Mouse (Mus musculus) CH12.LX (cell line): ENCODE data around the gene C730034F03Rik. TPM values are rescaled to one million over a fixed set of nuclear protein-coding genes. Genes with fewer than 3 reads are reported as not detected.

Experiments
- DNase-seq: peaks from one replicate; pipeline ENCODE4 v3.0.0-alpha.2; 2013; ENCODE audit errors: extremely low read depth
- H3K27ac ChIP-seq: 2 replicates; pipeline ENCODE4 v1.5.1; 2012; ENCODE audit warnings: low read depth, mild to moderate bottlenecking, control low read depth, moderate library complexity; ENCODE audit not compliant: insufficient read depth
- H3K27me3 ChIP-seq: replicated peaks from 2 replicates; pipeline ENCODE3; 2012; ENCODE audit warnings: inconsistent platforms
- H3K36me3 ChIP-seq, 2 experiments: replicated peaks in 1 of 2; 2 replicates each; pipeline versions ENCODE3 to v1.6.1; 2012; ENCODE audit warnings: inconsistent platforms in 1 of 2, low read length in 1 of 2, mild to moderate bottlenecking in 1 of 2, mixed read lengths in 1 of 2, moderate library complexity in 1 of 2; ENCODE audit not compliant: control insufficient read depth in 1 of 2, insufficient read depth in 1 of 2
- H3K4me1 ChIP-seq, 2 experiments: 2 replicates each; pipeline ENCODE4 v1.6.1; 2012; ENCODE audit warnings: inconsistent platforms in 1 of 2, moderate library complexity in 1 of 2; ENCODE audit not compliant: insufficient read depth in 2 of 2, control insufficient read depth in 1 of 2
- H3K4me2 ChIP-seq: 2 replicates; pipeline ENCODE4 v1.6.1; 2012; ENCODE audit warnings: low read depth, mild to moderate bottlenecking, control low read depth; ENCODE audit not compliant: poor library complexity, insufficient read depth, severe bottlenecking
- H3K4me3 ChIP-seq, 3 experiments: fragments of 150-350 bp in 1 of 3; sonication (generic) in 1 of 3; replicated peaks in 1 of 3; 2 replicates each; pipeline versions ENCODE3 to v1.5.1; 2011 to 2012; ENCODE audit warnings: low read depth in 2 of 3, low read length in 2 of 3, mild to moderate bottlenecking in 2 of 3, moderate library complexity in 2 of 3, control low read depth in 1 of 3, improper control_type of control experiment in 1 of 3, inconsistent platforms in 1 of 3, mixed read lengths in 1 of 3; ENCODE audit not compliant: poor library complexity in 1 of 3
- H3K79me2 ChIP-seq: replicated peaks from 2 replicates; pipeline ENCODE4 v1.6.1; 2012; ENCODE audit warnings: mild to moderate bottlenecking, moderate library complexity; ENCODE audit not compliant: control insufficient read depth, poor library complexity, insufficient read depth, severe bottlenecking; ENCODE audit errors: extremely low read depth
- H3K9ac ChIP-seq: 2 replicates; pipeline ENCODE4 v1.6.1; 2012; ENCODE audit warnings: low read depth, mild to moderate bottlenecking, control low read depth, moderate library complexity; ENCODE audit not compliant: insufficient read depth
- H3K9me3 ChIP-seq: replicated peaks from 2 replicates; pipeline ENCODE3; 2012; ENCODE audit warnings: low read length, inconsistent platforms, mixed read lengths
- CHD2 ChIP-seq: IDR thresholded peaks from 2 replicates; pipeline ENCODE4 v1.6.1; 2011; ENCODE audit warnings: low read length, improper control_type of control experiment
- E2F4 ChIP-seq: IDR thresholded peaks from 2 replicates; pipeline ENCODE4 v1.6.1; 2011; ENCODE audit warnings: low read depth, low read length, improper control_type of control experiment; ENCODE audit not compliant: insufficient replicate concordance
- EP300 ChIP-seq: IDR thresholded peaks from 2 replicates; pipeline ENCODE4 v1.6.1; 2011; ENCODE audit warnings: low read length, improper control_type of control experiment
- ETS1 ChIP-seq: conservative IDR thresholded peaks from 2 replicates; pipeline ENCODE4 v1.6.1; 2012; ENCODE audit warnings: low read depth, mild to moderate bottlenecking, inconsistent platforms, low read length, improper control_type of control experiment, moderate library complexity
- IRF4 ChIP-seq: IDR thresholded peaks from 2 replicates; pipeline ENCODE4 v1.6.1; 2014; ENCODE audit warnings: low read depth, mild to moderate bottlenecking, inconsistent platforms, low read length, improper control_type of control experiment
- JUN ChIP-seq: IDR thresholded peaks from 2 replicates; pipeline ENCODE4 v1.6.1; 2011; ENCODE audit warnings: low read depth, mild to moderate bottlenecking, low read length, improper control_type of control experiment, moderate library complexity; ENCODE audit not compliant: insufficient read depth
- JUND ChIP-seq: conservative IDR thresholded peaks from 2 replicates; pipeline ENCODE4 v1.6.1; 2011; ENCODE audit warnings: low read depth, low read length, improper control_type of control experiment
- MAFK ChIP-seq: IDR thresholded peaks from 2 replicates; pipeline ENCODE4 v1.6.1; 2011; ENCODE audit warnings: low read length, improper control_type of control experiment; ENCODE audit not compliant: insufficient replicate concordance
- MAZ ChIP-seq: IDR thresholded peaks from 2 replicates; pipeline ENCODE4 v1.6.1; 2012; ENCODE audit warnings: low read depth, mild to moderate bottlenecking, inconsistent platforms, low read length, improper control_type of control experiment, moderate library complexity
- MXI1 ChIP-seq: IDR thresholded peaks from 2 replicates; pipeline ENCODE4 v1.6.1; 2011; ENCODE audit warnings: mild to moderate bottlenecking, low read depth, low read length, improper control_type of control experiment
- MYC ChIP-seq: IDR thresholded peaks from 2 replicates; pipeline ENCODE4 v1.6.1; 2011; ENCODE audit warnings: low read depth, mild to moderate bottlenecking, improper control_type of control experiment, low read length
- NELFE ChIP-seq: IDR thresholded peaks from 2 replicates; pipeline ENCODE4 v1.6.1; 2011; ENCODE audit warnings: low read depth, low read length, improper control_type of control experiment
- PAX5 ChIP-seq: IDR thresholded peaks from 2 replicates; pipeline ENCODE4 v1.6.1; 2012; ENCODE audit warnings: low read length, inconsistent platforms, mixed read lengths
- POLR2A ChIP-seq: IDR thresholded peaks from 2 replicates; pipeline ENCODE4 v1.6.1; 2011; ENCODE audit warnings: low read depth, mild to moderate bottlenecking, improper control_type of control experiment, low read length
- POLR2AphosphoS2 ChIP-seq: IDR thresholded peaks from 2 replicates; pipeline ENCODE4 v1.6.1; 2011; ENCODE audit warnings: low read depth, low read length, improper control_type of control experiment
- SIN3A ChIP-seq: IDR thresholded peaks from 2 replicates; pipeline ENCODE4 v1.6.1; 2012; ENCODE audit warnings: low read length, improper control_type of control experiment, inconsistent platforms
- TBP ChIP-seq: conservative IDR thresholded peaks from 2 replicates; pipeline ENCODE4 v1.6.1; 2011; ENCODE audit warnings: low read depth, low read length, improper control_type of control experiment
- TCF12 ChIP-seq: IDR thresholded peaks from 2 replicates; pipeline ENCODE4 v1.6.1; 2014; ENCODE audit warnings: low read depth, mild to moderate bottlenecking, inconsistent platforms, low read length, improper control_type of control experiment
- USF1 ChIP-seq: IDR thresholded peaks from 2 replicates; pipeline ENCODE4 v1.6.1; 2014; ENCODE audit warnings: low read depth, mild to moderate bottlenecking, inconsistent platforms, low read length, improper control_type of control experiment
- ZC3H11A ChIP-seq: IDR thresholded peaks from 2 replicates; pipeline ENCODE4 v1.6.1; 2012; ENCODE audit warnings: low read depth, mild to moderate bottlenecking, inconsistent platforms, low read length, improper control_type of control experiment
- ZKSCAN1 ChIP-seq: IDR thresholded peaks from 2 replicates; pipeline ENCODE4 v1.6.1; 2012; ENCODE audit warnings: low read depth, inconsistent platforms, low read length, improper control_type of control experiment, borderline replicate concordance
- ZMIZ1 ChIP-seq: IDR thresholded peaks from 2 replicates; pipeline ENCODE4 v1.6.1; 2012; ENCODE audit warnings: low read depth, mild to moderate bottlenecking, inconsistent platforms, low read length, improper control_type of control experiment
- ZNF384 ChIP-seq: IDR thresholded peaks from 2 replicates; pipeline ENCODE4 v1.6.1; 2012; ENCODE audit warnings: low read depth, low read length, improper control_type of control experiment, inconsistent platforms
- dilution Hi-C: fragments of 300-500 bp; cut with MboI; formaldehyde crosslinking; loops from 2 replicates; pipeline ENCODE4 v1.14.3; 2020; ENCODE audit warnings: low sequenced_read_pairs; ENCODE audit not compliant: extremely low pct_unique_long_range_greater_than_20kb, extremely low pct_ligation_motif_present
- in situ Hi-C: fragments of 300-500 bp; cut with MboI; formaldehyde crosslinking; loops from 3 replicates; pipeline ENCODE4 v1.14.3; 2019; ENCODE audit warnings: low sequenced_read_pairs, low pct_ligation_motif_present, low pct_unique_long_range_greater_than_20kb, mixed read lengths
- polyA plus RNA-seq: library from polyadenylated mRNA; unstranded; fragments of >175 nt; gene quantifications from 2 replicates; pipeline ENCODE4 v1.2.1, GENCODE M21; 2012; ENCODE audit warnings: low read depth; ENCODE audit not compliant: insufficient read length
- total RNA-seq, 2 experiments: library from RNA; depleted of rRNA; stranded (reverse); fragments of 300-350 nt in 1 of 2; fragments of >200 nt in 1 of 2; gene quantifications; 2 replicates each; pipeline ENCODE4 v1.2.3; 2012 to 2014

Gene C730034F03Rik
- total and polyA plus RNA-seq, 3 experiments, result 0.35 to 3.6 (median 1.1) TPM

DNA sequence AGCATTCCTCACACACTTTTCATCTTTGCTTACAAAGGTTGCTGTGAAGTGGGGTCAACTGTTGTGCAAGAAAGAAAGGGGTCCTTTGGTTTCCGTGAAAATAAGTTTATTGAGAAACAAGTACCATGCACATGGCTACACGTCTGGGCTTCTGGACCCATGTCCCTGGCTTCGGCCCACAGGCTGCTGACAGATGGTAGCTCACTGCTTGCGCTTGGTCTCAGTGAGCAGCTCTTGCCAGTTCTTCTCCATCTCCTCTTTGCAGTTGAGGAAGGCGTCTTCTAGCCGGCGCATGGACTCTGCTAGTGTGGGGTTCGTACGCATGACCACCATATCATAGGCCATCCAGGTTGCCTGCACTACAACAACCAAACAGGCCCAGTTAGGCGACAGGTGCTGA, 39.3 kb upstream of the C730034F03Rik start:
- in situ Hi-C loops, result no loop called here
- dilution Hi-C loops, result no loop called here
- Histone ChIP-seq H3K9ac (no peak overlapping the region), H3K27me3 (peaks cover 40% of the 10 kb centered on the region), H3K27ac (no peak overlapping the region), H3K9me3 (no peaks in the 10 kb centered on the region), H3K4me2 (no peak overlapping the region), H3K79me2 (no peaks in the 10 kb centered on the region), H3K4me3 (no peak overlapping the region), H3K36me3 (no peaks in the 10 kb centered on the region), H3K4me1 (no peaks in the 10 kb centered on the region)
- DNase-seq, result no peak
- TF ChIP-seq IRF4 (no peak), POLR2AphosphoS2 (no peak), TBP (no peak), EP300 (no peak), ETS1 (no peak), CHD2 (no peak), ZNF384 (no peak), JUND (no peak), JUN (no peak), ZKSCAN1 (no peak), ZC3H11A (no peak), TCF12 (no peak), MYC (no peak), USF1 (no peak), POLR2A (no peak), PAX5 (no peak), NELFE (no peak)
- TF ChIP-seq, all 38 proteins: peak for 0

DNA sequence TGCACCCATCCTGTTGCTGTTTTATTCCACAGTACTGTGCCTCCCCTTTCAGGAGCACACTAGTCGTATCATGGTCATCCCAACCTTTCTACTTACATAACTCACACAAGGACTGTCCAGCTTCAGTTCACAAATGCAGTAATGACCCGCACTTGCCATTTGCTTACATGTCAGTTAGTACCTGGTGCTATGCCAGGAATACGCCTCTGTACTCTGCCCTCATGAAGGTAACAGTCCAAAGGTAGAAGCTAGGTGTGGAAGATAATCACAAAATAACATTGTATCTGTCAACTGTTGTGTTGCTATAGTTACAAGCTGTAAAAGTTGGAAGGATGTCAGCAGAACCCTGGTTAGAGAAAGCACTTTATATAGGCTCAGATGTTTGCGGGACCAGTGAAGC, 32.5 kb upstream of the C730034F03Rik start:
- in situ Hi-C loops, result no loop called here
- TF ChIP-seq TCF12 (no peak), ZC3H11A (no peak), ZMIZ1 (no peak), SIN3A (no peak), MXI1 (no peak), E2F4 (no peak), MAZ (no peak), MAFK (no peak)

More for the DNA sequence above, 32.5 kb upstream of the C730034F03Rik start:
- H3K27me3 ChIP-seq, result peaks cover 29% of the 10 kb centered on the region
- no peak for DNase-seq
- H3K9ac ChIP-seq, result no peak overlapping the region
- H3K4me3 ChIP-seq, result no peak overlapping the region
- H3K4me1 ChIP-seq, result no peaks in the 10 kb centered on the region
- dilution Hi-C loops, result no loop called here
- H3K36me3 ChIP-seq, result no peaks in the 10 kb centered on the region
- no peak overlapping the region for H3K4me2 ChIP-seq
- no peaks in the 10 kb centered on the region for H3K9me3 ChIP-seq
- no peaks in the 10 kb centered on the region for H3K79me2 ChIP-seq
- no peak overlapping the region for H3K27ac ChIP-seq
